Mouse (Mus musculus) granulocyte monocyte progenitor cell, adult 5-6 weeks (primary cell): ENCODE measurements around the gene Zfp654. TPM values are rescaled to one million over a fixed set of nuclear protein-coding genes. Genes with fewer than 3 reads are reported as not detected.
A peak's percentile ranks its signal among the peaks of the same experiment; 100 is the strongest.

Experiments used
- ATAC-seq: replicated peaks from 2 replicates; pipeline ENCODE4 v1.8.0; 2016; ENCODE audit warnings: mild to moderate bottlenecking, moderate TSS enrichment, inconsistent platforms; ENCODE audit not compliant: poor library complexity, severe bottlenecking
- total RNA-seq, 2 experiments: library from RNA; stranded (forward) in 1 of 2; stranded (reverse) in 1 of 2; fragments of 200-712, 200-1000 nt in 1 of 2; fragments of >200 nt in 1 of 2; fragmentation: Nextera tagmentation in 1 of 2; gene quantifications; 2 replicates each; pipeline ENCODE4 v1.2.3; 2014 to 2017

Gene Zfp654
- total RNA-seq (2014; fragmentation: Nextera tagmentation) (11.4 and 13.0 TPM in 2 replicates), total RNA-seq (2017) (14.8 and 16.6 TPM in 2 replicates)

- ATAC-seq = peak; percentile 89
These were observed at the start of gene Zfp654, which contains the start of gene Cggbp1 for GRCm38 (mm10) chr16:64851563-64852362. TSS of gene Zfp654 (minus strand) at chr16:64851652. TSS of gene Cggbp1 (plus strand) at chr16:64851996.

DNA sequence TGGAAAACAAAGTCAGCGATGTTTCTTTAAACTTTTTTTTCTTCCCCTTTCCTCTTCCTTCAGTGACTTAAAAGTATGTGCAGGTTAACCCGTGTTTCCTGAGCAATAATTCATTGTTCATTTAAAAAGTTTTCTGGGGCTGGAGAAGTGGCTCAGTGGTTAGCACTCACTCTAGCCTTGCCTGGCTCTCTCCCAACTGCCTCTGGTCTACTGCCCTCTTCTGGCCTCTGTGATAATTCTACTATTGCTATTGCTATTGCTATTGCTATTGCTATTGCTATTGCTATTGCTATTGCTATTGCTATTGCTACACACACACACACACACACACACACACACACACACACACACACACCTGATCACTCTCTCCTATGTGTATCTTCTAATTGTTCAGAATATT is 47.6 kb upstream of the Zfp654 start:
- ATAC-seq = peak; percentile 97

DNA sequence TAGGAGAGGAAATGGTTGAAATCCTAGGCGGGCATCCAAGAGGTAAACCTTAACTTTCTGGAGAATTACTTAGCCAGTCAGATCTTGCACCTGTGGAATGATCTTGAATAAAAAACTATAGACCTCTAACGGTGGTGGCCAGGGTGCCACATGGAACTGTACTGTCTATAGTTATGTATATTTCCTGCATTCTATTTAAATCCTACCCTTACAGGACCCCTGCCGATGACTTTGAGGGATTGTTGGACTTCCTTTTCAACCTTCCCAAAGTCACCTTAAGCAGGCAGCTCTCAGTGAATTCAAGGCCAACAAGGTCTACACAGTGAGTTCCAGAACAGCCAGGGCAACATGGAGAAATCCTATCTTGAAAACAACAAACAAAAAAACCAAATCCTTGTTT is 38.0 kb upstream of the Zfp654 start:
- ATAC-seq = no peak

GRCm38 (mm10) chr16:64885547-64885946 is 34.1 kb upstream of the Zfp654 start:
- no peak for ATAC-seq

- ATAC-seq = no peak
These were observed 33.7 kb upstream of the Zfp654 start for GRCm38 (mm10) chr16:64885142-64885541.

GRCm38 (mm10) chr16:64884420-64884838 is 33.0 kb upstream of the Zfp654 start:
- ATAC-seq = peak; percentile 81

GRCm38 (mm10) chr16:64883896-64884295 is 32.4 kb upstream of the Zfp654 start:
- ATAC-seq = peak; percentile 87

DNA sequence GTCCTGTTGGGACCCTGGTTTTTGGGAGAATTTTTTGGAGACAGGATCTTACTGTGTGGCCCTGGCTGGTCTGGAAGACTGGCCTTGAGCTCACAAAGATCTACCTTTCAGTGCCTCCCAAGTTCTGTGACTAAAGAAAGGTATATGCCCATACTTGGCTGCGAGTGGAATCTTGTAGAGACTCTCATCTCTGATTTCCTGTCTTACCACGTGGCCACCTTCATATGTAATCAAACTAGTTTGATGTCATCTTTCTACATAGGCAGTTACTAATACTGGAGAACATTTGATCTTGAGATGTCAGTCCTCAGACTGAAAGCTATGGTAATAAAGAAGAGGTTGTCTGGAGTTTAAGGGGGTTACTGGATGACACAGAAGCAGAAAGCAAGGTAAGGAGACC is 30.0 kb upstream of the Zfp654 start:
- no peak for ATAC-seq

GRCm38 (mm10) chr16:64880986-64881385 is 29.5 kb upstream of the Zfp654 start:
- ATAC-seq = no peak

GRCm38 (mm10) chr16:64879735-64880134 is 28.3 kb upstream of the Zfp654 start:
- ATAC-seq = no peak

DNA sequence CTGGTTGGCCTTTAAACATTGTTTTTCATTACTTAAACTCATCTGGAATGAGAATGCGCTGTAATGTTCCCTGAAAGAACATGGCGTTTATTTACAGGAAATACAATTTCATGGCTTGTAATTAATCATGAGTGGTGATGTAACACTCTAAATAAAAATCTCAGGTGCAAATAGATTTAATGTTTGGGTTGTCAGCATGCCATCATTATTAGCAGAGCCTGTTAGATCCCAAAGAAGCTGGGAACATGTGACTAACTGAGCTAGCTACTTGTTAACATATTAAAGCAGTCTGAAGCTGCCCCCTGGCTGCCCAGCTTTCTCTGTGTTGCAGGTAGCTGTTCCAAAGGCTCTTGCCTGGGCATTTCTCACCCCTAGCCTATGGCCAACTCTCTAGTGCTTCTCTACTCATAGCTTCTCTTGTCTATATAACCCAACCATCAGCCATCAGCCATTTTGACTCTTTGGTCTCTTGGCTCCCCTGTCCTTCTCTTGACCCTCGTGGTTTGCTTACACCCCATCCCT is 27.2 kb upstream of the Zfp654 start:
- ATAC-seq = no peak

- no peak for ATAC-seq
These were observed 25.9 kb upstream of the Zfp654 start for GRCm38 (mm10) chr16:64877314-64877713.

DNA sequence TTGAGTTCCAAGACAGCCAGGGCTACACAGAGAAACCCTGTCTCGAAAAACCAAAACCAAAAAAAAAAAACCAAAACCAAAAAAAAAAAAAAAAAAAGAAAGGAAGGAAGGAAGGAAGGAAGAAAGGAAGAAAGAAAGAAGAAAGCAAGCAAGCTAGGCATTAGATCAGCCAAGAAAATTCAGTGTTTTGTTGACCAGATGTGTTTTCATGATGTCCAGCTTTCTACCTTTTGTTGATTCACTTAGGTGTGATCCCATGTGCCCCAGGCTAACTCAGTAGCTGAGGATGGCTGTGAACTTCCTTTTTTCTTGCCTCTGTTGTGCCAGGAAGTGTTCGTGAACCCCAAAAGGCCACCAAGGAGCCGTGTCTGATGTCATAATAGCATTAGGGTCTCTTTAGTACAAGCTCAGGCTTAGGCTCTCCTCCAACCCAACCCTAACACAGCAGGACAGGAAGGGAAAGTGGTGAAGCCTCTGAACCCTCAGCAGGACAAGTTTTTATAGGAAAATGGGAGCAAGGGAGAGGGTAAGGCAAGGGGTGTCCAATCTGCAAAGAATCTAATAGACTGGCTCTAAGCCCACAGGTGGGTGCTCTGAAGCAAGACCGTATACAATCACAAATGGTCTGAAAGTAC is 25.3 kb upstream of the Zfp654 start:
- peak; percentile 50 for ATAC-seq

DNA sequence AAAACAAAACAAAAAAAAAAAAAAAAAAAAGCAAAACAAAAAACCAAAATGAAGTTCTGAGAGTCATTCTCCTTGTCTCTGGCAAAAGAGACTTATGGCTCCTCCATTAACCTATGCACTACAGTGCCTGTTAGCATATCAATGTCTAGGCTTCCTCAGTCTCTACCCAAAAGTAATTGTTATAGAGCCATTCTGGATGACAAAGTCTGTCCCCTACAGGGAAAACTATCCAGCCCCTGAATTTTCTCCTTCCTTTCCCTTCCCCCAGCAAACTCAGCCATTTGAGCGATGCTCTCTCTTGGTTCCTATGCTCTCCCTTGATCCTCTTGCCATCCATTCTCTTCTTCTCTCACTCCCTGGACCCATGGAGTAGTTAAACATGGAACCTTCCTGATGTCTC is 24.4 kb upstream of the Zfp654 start:
- no peak for ATAC-seq

- no peak for ATAC-seq
These were observed 23.9 kb upstream of the Zfp654 start for GRCm38 (mm10) chr16:64875384-64875783.

DNA sequence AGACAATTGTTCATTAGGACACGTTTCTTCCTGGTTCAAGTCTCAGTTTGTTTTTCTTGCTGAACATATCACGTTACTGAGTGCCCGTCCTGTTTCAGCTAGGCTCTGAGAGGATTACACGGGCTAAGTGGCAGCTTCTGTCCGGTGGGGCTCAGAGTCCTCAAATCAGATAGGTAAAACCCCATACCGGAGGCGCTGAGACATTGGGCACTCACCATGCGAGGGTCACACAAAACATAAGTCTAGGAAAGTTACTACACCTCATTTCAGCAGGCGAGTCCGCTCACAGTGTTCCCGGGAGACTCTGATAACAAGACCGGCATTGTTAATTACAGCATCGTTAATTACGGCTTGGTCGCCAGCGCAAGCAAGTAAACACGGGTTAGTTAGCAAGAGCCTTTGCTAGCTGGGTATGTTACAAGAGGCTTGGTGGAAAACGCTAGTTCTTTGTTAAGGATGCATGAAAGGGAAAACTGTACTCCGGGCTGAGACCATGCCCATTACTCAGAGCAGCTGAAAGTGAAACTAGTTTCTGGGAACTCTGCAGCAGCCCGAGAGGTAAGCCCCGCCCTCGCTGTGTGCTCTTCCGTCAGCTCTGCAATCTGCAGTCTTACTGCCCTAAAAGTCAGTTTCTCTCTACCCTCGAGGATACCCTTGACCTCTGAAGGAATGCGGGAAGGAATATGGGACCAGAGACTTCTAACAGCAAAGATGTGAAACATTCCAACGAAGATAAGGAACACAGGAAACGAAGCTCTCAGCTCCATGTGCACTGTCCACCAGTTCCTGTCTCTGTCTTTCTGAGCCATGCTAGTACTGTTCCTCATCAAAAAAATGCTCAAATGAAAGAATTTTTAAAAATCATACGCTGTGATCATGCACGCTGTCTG is 22.2 kb upstream of the Zfp654 start:
- ATAC-seq = peak; percentile 92

GRCm38 (mm10) chr16:64872841-64873240 is 21.4 kb upstream of the Zfp654 start:
- no peak for ATAC-seq

- no peak for ATAC-seq
These were observed 20.8 kb upstream of the Zfp654 start for GRCm38 (mm10) chr16:64872296-64872695.

- ATAC-seq = no peak
These were observed 18.2 kb upstream of the Zfp654 start for GRCm38 (mm10) chr16:64869621-64870020.

DNA sequence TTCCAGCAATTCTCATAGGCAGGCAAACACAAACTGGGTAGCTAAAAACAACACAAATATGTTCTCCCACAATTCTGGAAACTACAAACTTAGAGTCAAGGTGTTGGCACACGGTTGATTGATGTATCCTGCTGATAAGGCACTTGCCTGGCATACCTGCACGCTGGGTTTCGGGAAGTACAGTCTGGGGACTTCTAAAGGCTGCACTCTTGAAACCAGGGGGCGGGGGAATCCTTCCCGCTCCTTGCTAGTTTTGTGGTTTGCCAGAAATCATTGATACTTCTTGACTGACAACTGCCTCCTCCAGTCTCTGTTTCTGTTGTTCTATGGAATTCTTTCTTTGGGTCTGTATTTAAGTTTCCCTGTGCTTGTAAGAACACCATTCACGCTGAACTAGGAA is 17.2 kb upstream of the Zfp654 start:
- no peak for ATAC-seq
